Mouse (Mus musculus) limb, embryonic 14.5 days (tissue): ENCODE data around the gene Zcchc7. TPM values are rescaled to one million over a fixed set of nuclear protein-coding genes. Genes with fewer than 3 reads are reported as not detected.

Experiments used
- ATAC-seq: fragments of 200-750 bp; cut with Nextera tagmentation; 2 replicates; pipeline ENCODE4 v1.8.0; 2017; ENCODE audit warnings: low read depth, moderate number of reproducible peaks, moderate TSS enrichment; ENCODE audit not compliant: low FRiP score
- DNase-seq: peaks from one replicate; pipeline ENCODE4 v3.0.0-alpha.2; 2015; ENCODE audit warnings: low spot score
- H3K27ac ChIP-seq: fragments of 300-500 bp; sonication (generic); replicated peaks from 2 replicates; pipeline ENCODE4 v1.5.1; 2014; ENCODE audit warnings: low read depth, mild to moderate bottlenecking, low read length, moderate library complexity, mixed read lengths
- H3K27me3 ChIP-seq: fragments of 300-500 bp; sonication (generic); 2 replicates; pipeline ENCODE4 v1.6.1; 2014; ENCODE audit warnings: low read length, mixed read lengths; ENCODE audit not compliant: control insufficient read depth, insufficient read depth
- H3K36me3 ChIP-seq: fragments of 300-500 bp; sonication (generic); 2 replicates; pipeline ENCODE4 v1.6.1; 2014; ENCODE audit warnings: mild to moderate bottlenecking, low read length, moderate library complexity, mixed read lengths; ENCODE audit not compliant: control insufficient read depth, insufficient read depth
- H3K4me1 ChIP-seq: fragments of 300-500 bp; sonication (generic); 2 replicates; pipeline ENCODE4 v1.6.1; 2014; ENCODE audit warnings: antibody characterized with exemption, low read length, mixed read lengths; ENCODE audit not compliant: control insufficient read depth, insufficient read depth
- H3K4me2 ChIP-seq: fragments of 300-500 bp; sonication (generic); replicated peaks from 2 replicates; pipeline ENCODE4 v1.6.1; 2014; ENCODE audit warnings: low read depth, mild to moderate bottlenecking, low read length, moderate library complexity; ENCODE audit not compliant: severe bottlenecking
- H3K4me3 ChIP-seq: fragments of 300-500 bp; sonication (generic); replicated peaks from 2 replicates; pipeline ENCODE4 v1.5.1; 2014; ENCODE audit warnings: low read length
- H3K9ac ChIP-seq: fragments of 300-500 bp; sonication (generic); 2 replicates; pipeline ENCODE4 v1.6.1; 2014; ENCODE audit warnings: mild to moderate bottlenecking, low read depth, low read length, moderate library complexity; ENCODE audit not compliant: severe bottlenecking
- H3K9me3 ChIP-seq: fragments of 300-500 bp; sonication (generic); 2 replicates; pipeline ENCODE4 v1.6.1; 2016; ENCODE audit warnings: low read length; ENCODE audit not compliant: control insufficient read depth
- POLR2A ChIP-seq: fragments of 200-500 bp; IDR thresholded peaks from 2 replicates; pipeline ENCODE4 v1.8.0; 2012; ENCODE audit warnings: inconsistent platforms, mild to moderate bottlenecking, moderate library complexity, borderline replicate concordance; ENCODE audit not compliant: insufficient read depth, insufficient read length; ENCODE audit errors: extremely low read depth
- WGBS: fragments of 180-500 bp; shearing (Covaris S2); extraction: QIAGEN DNeasy Blood & Tissue Kit; methylation state at CpG from one replicate; pipeline ENCODE4 v1.1.7; 2014; 5-methylcytosine and 5-hydroxymethylcytosine counted together
- polyA plus RNA-seq, 2 experiments: library from polyadenylated mRNA; depleted of rRNA in 1 of 2; stranded (reverse) in 1 of 2; unstranded in 1 of 2; fragments of >200 nt; fragmentation: Nextera tagmentation in 1 of 2; extraction: Ambion mirVana in 1 of 2; gene quantifications; 2 replicates each; pipeline versions ENCODE4 v1.2.1 to v1.2.3; 2012 to 2014

Gene Zcchc7
- polyA plus RNA-seq, 2 experiments = 35.2 to 39.2 TPM

- TF ChIP-seq POLR2A = no peak
- DNase-seq (no peak), ATAC-seq (no peak)
- Histone ChIP-seq H3K27me3 (no peaks in the 10 kb centered on the region), H3K4me1 (peaks cover 2% of the 10 kb centered on the region; the same call in 1 of the 2 replicates), H3K36me3 (no peaks in the 10 kb centered on the region), H3K4me2 (no peak overlapping the region), H3K9me3 (no peaks in the 10 kb centered on the region), H3K4me3 (no peak overlapping the region), H3K9ac (no peak overlapping the region), H3K27ac (no peak overlapping the region)
- 72% methylated on average over 1 of the region's 1 CpGs for WGBS
These were observed 25.8 kb downstream of the Zcchc7 start for GRCm38 (mm10) chr4:44781494-44781893.

GRCm38 (mm10) chr4:44783566-44784292 lies 28.1 kb downstream of the Zcchc7 start:
- no peak for DNase-seq
- TF ChIP-seq POLR2A = no peak
- no peaks in the 10 kb centered on the region for H3K36me3 ChIP-seq
- no peak overlapping the region for H3K4me2 ChIP-seq
- H3K27me3 ChIP-seq = no peaks in the 10 kb centered on the region
- 40% methylated on average over 6 of the region's 6 CpGs for WGBS
- H3K4me3 ChIP-seq = no peak overlapping the region
- H3K9me3 ChIP-seq = no peaks in the 10 kb centered on the region
- H3K4me1 ChIP-seq = peaks cover 2% of the 10 kb centered on the region; the same call in 1 of the 2 replicates
- no peak for ATAC-seq
- no peak overlapping the region for H3K27ac ChIP-seq
- no peak overlapping the region for H3K9ac ChIP-seq

GRCm38 (mm10) chr4:44812855-44813254 lies 57.2 kb downstream of the Zcchc7 start:
- H3K27ac ChIP-seq = no peak overlapping the region
- no peak for DNase-seq
- H3K4me2 ChIP-seq = no peak overlapping the region
- no peaks in the 10 kb centered on the region for H3K4me1 ChIP-seq
- H3K4me3 ChIP-seq = no peak overlapping the region
- no peak for ATAC-seq
- H3K9me3 ChIP-seq = no peaks in the 10 kb centered on the region
- 92% methylated on average over 1 of the region's 1 CpGs for WGBS
- no peak overlapping the region for H3K9ac ChIP-seq
- H3K36me3 ChIP-seq = no peaks in the 10 kb centered on the region
- H3K27me3 ChIP-seq = no peaks in the 10 kb centered on the region
- no peak for TF ChIP-seq POLR2A

- Histone ChIP-seq H3K9me3 (no peaks in the 10 kb centered on the region), H3K9ac (no peak overlapping the region), H3K36me3 (no peaks in the 10 kb centered on the region), H3K4me1 (no peaks in the 10 kb centered on the region), H3K27me3 (no peaks in the 10 kb centered on the region), H3K4me2 (no peak overlapping the region), H3K27ac (no peak overlapping the region), H3K4me3 (no peak overlapping the region)
- DNase-seq (no peak), ATAC-seq (no peak)
- TF ChIP-seq POLR2A = no peak
- 63% methylated on average over 4 of the region's 4 CpGs for WGBS
These were observed 58.1 kb downstream of the Zcchc7 start for GRCm38 (mm10) chr4:44813770-44814169.

- Histone ChIP-seq H3K27me3 (no peaks in the 10 kb centered on the region), H3K4me2 (no peak overlapping the region), H3K4me1 (no peaks in the 10 kb centered on the region), H3K36me3 (no peaks in the 10 kb centered on the region), H3K27ac (no peak overlapping the region), H3K9me3 (no peaks in the 10 kb centered on the region), H3K9ac (no peak overlapping the region), H3K4me3 (no peak overlapping the region)
- no peak for TF ChIP-seq POLR2A
- 57% methylated on average over 7 of the region's 7 CpGs for WGBS
- DNase-seq (no peak), ATAC-seq (no peak)
These were observed 60.9 kb downstream of the Zcchc7 start for GRCm38 (mm10) chr4:44816584-44816983.
